Mouse (Mus musculus) small intestine, adult 2 months (tissue): ENCODE data around the gene Fbln2.

ENCODE experiments used
- CTCF ChIP-seq: fragments of 200-500 bp; IDR thresholded peaks from 2 replicates; pipeline ENCODE4 v1.5.1; 2012; ENCODE audit warnings: low read depth, mild to moderate bottlenecking, control low read depth, inconsistent platforms, low read length, moderate library complexity, mixed read lengths; ENCODE audit not compliant: insufficient replicate concordance, insufficient read length; ENCODE audit errors: extremely low read depth
- POLR2A ChIP-seq: fragments of 200-500 bp; IDR thresholded peaks from 2 replicates; pipeline ENCODE4 v1.6.1; 2012; ENCODE audit warnings: low read depth, mild to moderate bottlenecking, control low read depth, inconsistent platforms, low read length, moderate library complexity

DNA sequence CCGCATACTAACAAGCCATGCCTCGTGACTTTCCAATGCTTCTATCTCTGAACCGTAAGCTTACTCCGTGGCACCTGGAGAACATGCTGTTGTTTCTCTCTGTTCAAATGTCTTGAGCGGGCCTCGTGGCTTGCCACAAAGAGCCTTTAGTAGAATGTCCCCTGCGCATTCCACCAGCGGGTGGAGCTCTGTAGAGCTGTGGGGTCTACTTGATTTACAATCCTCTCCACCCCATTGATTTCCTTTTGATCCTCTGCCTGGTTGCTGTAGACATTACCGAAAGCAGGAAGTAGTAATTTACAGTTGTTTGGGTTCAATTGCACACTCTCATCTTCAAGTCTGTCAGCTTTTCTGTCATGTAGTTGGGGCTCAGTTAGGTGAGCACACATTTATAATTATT lies 100.2 kb downstream of the Fbln2 start:
- TF ChIP-seq POLR2A = no peak
- TF ChIP-seq CTCF = no peak
